Mouse (Mus musculus) c-Kit-positive CD71-positive TER-119-negative erythroid progenitor cells, embryonic 14.5 days (primary cell): ENCODE measurements at regions not wholly inside any gene's neighbourhood (a gene's known extent, or its start where the extent isn't known, plus 50 kb on each side); places are given as distances from the start of the nearest gene placed in this dataset.
"Not testable (repeated sequence)": the region's sequence is repeated elsewhere in the genome, so short reads cannot be mapped to it uniquely, and the experiment has no call there.

Experiments used
- DNase-seq: peaks from one replicate; pipeline ENCODE4 v3.0.0-alpha.2; 2013; ENCODE audit warnings: low read depth

DNA sequence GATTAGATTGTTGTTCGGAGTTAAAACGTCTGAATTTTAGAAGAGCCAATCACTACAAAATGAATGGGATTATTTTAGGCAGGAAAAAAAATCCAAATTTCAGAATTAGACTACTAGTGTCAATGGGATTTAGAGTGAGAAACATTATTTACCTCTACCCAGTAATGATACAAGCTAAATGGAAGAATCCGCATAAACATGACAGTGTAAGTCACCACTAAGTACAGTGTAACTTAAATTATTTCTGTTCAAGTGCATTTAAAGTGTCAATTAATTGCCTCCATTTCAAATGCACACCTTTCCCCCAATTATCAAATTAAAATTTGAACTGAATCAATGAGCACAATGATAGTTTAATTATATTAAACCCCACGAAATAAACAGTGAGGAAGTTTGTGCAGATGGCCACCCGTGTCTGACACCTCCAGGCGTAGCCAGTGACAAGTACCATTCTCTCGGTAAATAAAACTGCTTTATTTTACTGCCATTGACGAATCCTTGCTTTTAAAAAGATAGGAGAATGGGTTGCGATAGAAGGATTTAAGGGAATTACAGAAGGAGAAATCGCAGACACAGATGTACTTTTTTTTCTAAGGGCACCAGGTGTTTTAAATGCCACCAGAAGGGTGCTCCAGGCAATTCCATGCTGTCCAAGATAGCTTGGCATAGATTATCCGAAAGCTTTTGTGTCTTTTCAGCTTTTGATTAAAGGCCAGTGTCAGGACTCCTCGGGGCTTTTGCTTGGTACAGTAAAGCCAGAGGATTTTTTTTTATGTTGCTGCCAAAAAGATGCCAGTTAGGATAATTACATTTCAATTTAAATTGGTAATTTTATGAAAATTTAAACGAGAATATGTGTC is 249.5 kb upstream of the Gm11146 start:
- no peak for DNase-seq

DNA sequence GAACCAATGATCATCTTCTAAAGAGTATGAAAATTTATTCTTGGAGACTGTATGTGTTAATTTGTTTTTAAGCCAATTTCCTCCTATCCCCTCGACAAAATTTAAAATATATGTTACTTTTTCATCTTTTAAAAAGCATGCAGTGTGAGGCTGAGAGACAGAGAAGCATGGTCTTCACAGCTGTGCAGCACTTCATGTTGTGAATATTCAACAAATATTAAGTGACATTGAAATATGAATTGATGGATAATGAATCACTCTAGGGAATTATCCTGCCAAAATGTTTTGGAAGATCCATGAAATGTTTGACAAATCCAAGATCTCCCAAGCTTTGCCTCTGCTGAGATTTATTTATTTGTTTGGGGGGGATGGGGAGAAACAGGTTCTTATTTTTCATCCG is 233.9 kb upstream of the Gm11146 start:
- no peak for DNase-seq

DNA sequence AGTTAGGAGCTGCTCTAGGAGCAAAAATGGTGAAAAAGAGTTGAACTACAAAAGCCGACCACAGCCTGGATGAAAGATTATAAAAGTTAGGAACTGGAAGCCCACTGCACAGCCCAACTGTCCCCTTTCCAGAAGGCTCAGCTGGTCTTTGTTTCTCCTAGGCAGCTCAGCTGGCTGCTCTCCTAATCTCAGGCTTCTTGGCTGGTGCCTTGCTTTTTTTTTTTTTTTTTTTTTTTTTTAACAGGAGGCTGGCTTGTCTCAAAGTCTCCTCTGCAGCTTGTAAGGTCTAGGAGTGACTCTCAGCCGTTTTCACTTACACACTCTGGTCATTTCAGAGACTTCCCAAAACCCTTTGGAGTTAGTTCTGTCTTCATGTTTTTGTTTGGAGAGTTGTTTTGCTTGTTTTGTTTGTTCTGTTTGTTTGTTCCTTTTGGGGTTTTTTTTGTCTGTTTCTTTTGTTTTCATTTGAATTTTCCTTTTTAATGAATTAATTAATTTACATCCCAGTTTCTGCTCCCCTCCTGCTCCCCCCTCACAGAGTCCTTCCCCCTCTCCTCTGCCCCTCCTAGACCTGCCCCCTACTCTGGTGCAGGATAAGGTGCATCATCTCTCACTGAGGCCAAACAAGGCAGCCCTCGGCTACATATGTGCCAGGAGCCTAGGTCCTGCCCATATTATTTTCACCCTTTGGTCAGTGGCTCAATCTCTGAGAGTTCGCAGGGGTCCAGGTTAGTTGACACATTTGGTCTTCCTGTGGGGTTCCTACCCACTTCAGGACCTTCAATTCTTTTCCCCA is 225.6 kb upstream of the Gm11146 start:
- DNase-seq, result no peak

DNA sequence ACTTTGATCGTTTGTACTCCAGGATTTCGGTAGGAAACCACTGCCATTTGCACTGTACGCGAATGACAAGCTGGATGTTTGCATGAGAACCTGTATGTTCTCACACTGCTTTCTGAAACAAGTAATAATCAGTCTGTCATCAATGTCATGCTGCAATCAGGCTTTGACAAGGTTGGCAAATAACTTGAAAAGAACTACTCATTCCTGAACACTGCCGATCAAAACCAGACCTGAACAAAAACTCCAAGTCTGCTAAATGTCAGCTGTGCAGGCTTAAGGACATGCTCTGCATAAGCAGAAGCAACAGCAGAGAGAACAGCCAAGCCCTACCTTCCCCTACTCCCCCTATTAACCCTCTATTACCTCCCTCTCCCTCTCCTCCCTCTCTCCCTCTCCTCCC is 197.8 kb upstream of the Gm11146 start:
- DNase-seq, result no peak

DNA sequence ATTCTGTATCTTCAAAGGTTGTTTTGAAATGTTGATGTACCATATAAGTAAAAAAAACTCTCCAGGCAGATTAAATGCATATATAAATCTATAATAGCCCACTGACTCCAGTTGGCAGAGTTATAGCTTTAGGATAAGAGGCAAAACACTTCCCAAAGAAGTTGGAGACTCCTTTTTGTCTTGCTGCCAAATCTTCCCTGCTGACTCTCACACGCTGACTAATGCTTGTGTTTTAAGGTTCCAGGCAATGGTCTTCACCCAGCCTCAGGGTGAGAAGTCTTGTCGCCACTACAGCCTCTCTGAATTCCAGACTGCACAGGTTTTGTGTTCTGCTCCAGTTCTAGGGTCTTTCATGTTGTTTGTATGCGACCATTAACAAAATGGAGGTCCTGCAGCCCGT is 195.0 kb upstream of the Gm11146 start:
- no peak for DNase-seq

DNA sequence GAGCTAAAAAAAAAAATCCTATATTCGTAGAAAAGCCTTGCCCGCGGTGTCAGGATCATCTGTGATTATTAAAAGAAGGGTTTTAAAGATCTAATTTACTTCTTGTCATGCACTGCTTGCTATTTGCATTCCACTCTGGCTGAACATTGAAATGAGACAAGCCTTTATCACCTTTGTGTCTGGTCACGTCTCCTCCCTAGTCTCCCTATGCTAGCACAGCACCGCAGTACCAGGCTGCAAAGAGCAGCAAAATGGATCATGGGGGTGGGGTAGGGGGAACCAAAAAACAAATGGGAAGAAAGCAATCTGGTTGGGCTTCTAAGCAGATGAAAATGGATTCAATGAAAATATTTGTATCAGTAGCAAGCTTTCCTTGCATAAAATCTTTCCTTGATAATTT is 187.8 kb upstream of the Gm11146 start:
- no peak for DNase-seq

DNA sequence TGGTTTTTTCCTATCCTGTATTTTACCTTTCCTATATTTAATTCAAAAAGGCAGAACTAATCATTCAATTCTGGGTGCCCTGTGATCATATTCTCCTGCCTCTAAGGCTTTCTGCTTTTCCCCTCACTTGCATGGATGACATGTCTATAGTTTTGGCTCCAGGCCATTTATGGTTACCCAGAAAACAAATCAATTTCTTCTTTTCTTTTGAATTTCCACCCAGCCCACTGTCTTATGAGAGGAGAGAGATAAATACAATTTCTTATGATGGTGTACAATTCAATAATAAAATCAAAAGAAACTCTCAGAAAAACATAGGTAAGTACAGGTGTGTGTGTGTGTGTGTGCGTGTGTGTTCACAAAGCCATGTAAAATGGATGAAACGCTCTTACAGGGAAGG is 187.3 kb upstream of the Gm11146 start:
- DNase-seq, result no peak

DNA sequence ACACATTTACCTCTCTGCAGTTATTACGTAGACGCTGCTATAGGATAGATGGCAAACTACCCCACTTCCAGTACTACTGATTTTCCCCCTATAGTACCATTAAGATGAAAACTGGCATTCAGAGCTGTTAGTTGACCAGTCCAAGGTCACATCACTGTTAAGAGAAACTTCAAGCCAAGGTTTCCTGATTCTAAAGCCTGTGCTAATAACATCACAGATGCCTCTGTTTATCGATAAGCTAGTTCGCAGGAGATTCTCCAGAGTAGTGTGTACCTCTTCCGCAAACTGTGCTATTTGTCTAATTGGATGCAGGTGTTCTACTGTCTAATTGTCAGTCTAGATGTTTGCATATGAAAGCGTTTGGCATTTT is 186.9 kb upstream of the Gm11146 start:
- no peak for DNase-seq

DNA sequence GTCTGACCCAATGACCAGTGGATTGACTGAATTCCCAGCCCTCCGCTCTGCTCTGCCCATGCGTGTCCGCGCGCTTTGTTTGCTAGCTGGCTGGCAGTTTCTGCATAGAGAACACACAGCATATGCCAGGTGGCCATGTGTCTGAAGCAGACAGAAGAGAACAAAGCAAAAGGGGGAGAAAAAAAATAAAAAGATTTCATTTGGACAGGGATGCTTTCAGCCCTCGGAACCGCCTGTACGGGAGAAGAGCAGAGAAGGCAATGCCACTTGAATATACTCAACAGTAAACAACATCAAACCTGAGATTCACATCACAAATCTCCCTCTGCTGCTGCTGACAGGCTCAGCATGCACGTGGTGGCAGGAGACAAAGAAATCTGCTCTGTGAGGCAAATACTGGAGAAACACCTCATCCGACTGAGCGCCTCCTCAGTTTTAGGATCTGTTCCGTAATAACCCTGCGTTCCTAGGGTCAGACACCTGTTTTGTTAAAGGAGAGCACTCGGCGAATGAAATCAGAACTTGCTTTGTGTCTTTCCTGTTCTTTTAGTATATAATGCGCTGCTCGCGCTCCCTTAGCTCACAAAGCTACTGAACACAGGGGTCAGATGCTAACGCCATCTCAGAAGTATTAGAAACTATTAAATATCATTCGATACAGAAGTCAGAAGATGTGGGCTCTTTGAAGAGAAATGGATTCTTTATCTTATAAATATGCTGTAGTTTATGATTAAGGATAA is 186.3 kb upstream of the Gm11146 start:
- no peak for DNase-seq

DNA sequence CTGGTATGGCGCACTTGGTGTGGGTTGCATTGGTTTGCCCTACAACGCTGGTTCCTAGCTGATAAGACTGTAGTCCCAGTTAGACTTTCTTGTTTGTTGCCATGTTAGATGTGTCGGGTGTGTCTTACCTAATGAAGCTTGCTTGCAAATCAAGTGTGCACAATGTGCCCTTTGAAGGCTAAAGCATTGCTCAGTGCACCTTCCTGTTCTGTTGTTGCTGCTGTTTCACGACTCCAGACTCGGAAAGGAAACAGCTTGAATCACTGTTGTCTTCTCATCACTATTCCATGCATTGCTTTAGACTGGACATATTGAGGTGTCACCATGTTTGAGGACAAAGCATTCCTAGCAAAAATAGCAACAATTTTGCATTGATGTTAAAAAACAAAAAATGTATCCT is 185.1 kb upstream of the Gm11146 start:
- DNase-seq, result no peak

DNA sequence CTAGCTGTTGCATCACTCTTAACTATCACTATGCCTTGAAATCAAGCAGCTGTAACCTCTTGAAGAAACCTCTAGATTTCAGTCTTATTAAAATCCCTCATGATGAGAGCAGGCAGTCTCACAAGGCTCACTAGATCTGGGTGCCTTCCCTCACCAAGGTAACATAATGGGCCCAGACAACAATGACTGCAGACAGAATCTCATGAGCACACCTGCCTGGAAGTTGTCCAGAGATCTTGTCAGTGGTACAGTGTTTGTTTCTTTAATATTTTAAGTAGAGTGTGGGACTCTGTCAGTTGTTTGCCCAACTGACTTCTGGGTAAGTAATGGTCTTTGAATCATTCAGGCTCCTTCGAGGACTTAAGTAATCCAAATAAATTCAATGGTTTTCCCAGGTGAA is 177.1 kb upstream of the Gm11146 start:
- DNase-seq, result no peak

DNA sequence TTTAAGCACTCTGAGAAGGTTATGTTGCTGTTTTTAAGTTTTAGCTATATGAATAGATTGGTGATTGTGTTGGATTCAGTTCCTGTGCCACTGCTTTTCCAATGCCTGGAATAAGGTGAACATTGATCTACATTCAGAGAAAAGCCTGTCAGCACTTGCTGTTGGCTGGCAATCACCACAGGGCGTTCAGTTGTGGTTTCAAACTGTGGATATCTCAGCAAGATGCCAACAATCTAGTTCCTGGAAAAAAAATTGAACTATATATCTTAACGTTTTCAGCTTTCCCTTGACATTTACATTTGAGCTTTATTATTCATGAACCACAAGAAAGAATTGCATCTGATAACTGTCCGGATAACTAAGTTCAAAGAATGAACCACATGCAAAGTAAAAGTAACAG is 170.2 kb upstream of the Gm11146 start:
- no peak for DNase-seq

DNA sequence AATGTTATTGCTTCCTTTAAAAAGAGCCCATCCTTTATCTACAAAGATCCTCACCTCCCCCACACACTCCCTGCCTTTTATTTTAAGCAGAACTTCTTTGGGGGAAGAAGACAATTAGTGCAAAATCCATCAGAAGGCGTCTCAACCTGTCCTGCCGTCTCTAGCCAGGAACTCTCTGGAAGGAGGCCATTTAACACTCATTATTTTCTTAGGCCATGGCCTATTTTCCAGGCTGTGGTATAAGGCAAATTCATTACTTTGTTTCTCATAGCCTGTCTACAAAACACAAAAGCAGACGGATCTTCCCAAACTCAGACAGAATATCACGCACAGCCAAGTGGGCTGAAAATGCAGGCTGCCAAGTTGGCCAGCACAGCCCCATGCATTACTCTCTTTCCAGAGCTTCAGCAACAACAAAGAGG is 159.0 kb upstream of the Gm11146 start:
- no peak for DNase-seq

DNA sequence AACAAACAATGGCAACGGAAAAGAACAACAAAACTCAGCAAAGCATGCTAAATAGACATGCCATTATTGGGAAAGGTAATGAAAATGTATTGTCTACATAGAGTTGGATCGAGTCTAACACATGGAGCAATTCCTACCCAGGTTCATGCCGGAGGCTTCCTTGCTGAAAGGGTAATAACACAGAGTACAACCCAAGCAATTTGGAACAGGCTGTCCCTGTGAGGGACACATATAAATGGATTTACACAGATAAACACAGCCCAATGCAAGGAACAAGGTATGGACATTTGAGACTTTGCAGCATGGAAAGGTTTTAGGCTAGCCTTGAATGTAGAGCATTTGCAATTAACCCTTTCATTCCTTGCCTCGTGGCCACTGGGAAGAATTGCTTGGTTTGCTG is 158.6 kb upstream of the Gm11146 start:
- DNase-seq, result no peak

DNA sequence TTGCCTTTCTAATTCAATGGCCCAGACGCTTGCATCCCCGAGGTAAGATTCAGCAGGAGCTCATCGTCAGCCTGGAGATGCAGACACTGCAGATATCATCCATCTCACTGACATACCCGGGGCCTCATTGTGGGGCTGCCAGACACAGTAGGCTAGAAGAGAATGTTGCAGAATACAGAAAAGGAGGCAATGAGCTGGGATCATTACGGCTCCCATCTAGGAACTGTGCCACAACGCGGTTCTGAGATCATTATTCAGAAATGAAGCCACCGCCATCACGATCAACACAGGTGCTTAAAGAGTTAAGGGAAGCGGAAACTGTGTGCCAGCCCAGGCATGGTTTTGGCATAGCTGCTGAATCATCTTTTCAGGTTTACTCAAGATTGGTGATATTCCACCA is 158.1 kb upstream of the Gm11146 start:
- no peak for DNase-seq

DNA sequence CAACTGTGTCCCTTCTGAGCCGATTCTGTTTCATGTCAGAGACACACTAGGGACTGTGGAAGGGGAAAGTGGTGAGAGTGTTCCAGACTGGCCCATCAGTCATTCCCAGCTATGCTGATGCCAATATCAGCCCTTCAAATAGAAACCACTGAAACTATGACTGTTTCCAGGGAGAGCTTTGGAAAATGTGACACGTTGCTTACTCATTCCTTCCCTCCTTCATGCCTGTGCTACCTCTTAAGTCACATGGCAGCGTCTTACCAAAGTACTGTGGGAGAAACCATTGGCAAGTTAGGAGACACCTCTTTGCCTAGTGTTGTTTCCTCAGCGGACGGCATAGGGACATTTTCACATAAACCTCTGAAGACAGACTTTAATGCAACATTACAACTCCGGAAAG is 153.0 kb upstream of the Gm11146 start:
- DNase-seq, result no peak

DNA sequence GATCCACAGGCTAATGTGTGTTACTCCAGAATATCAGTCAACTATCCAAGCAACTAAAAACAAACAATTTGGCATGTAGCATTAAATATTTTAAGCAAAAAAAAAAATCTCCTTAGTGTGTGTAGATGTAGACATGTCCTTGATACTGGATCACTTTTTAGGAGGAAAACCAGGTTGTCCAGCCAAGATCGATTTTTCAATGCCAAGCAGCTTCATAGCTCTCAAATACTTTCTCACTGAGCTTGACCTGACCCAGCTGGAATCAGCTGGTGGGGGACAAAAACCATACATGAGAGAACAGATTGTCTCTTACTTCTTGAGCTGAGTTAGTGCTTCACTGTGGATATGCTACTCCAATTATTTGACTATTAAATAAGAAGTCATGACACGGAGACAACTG is 147.6 kb upstream of the Gm11146 start:
- no peak for DNase-seq

DNA sequence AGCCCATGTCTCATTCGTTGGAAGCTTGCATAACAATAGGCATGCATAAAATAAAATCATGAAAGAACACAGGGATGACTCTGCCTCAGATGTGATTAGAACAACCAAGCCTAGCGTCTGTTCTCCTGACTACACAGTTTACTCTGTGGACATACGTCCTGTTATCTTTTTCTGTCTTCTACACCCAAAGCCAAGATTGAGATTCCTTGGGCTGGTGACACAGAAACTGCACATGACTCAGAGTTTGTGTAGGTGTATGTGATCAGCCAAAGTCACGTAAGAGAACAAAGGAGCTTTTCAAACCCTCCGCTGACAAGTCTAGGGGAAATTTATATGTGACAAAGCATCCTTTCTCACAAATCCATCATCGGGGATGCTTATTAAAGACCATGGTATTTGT is 141.9 kb upstream of the Gm11146 start:
- no peak for DNase-seq

DNA sequence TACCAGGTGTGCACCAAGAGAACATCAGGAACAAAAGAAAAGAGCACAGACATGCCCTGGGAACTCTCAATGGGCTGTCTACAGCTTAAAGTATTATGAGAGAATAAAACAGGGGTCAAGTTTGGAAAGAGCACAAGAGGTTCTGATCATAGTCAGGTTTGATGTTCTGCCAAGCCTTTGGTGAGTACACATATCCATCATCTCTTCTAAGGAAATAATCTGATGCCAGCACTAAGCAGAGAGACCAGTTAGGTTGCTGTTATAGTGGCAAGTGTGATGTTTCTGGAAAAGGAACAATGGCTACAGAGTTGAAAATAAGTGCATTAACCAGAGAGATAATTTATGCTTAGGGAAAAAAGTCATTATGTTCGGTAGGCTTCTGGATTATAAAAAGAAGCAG is 136.9 kb upstream of the Gm11146 start:
- DNase-seq, result no peak

DNA sequence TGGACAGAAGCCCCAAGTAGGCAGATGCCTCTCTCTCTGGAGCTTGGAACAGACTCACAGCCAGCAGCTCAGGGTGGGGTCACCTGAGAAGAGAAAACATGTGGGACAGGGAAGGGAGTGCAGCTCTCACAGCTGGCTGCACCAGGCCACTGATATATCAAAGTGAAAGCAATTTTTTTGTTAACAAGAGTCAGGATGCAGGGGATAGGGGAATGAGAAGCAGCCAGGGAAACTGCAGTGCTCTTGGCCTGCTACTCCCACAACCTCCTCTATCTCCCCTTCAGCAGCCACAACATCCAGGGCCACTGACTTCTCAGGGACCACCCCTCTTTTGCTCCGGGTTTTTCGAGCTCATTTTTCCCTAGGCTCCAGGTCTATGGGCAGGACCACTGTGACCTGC is 117.5 kb upstream of the Gm11146 start:
- no peak for DNase-seq

DNA sequence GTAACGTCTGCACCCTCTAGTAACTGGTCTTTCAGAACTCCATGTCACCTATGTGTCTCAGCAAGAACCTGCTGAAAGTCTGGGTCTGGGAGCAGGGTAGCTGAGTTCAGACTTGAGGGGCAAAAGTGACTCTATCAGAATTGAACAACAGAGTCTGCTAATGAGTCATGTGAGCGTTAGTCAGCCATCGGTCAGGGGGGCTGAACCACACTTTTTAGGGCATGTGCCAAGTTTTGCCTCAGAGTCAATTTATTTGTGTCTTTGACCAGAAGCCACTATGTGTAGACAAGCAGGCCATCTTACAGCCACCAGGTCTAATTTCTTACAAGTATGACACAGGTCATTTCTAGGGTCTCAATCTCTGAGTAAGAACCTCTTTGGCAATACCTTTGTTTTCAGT is 115.9 kb upstream of the Gm11146 start:
- DNase-seq, result not testable (repeated sequence)

DNA sequence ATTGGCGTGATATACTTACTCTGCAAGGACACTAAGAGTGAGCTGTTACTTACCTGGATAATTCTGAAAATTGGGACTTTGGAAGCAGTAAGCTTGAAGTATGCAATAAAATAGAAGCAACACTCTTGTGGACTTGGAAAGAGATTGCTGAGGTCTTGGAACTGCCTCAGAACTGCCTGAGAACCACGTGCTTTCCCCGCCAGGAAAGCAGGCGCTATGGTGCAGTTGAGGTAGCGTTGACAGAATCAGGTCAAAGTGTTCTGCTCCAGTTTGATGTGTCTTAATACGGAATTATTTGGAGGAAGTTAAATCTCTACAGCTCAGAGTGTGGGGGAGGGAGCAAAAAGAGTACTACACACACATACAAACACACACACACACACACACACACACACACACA is 102.8 kb upstream of the Gm11146 start:
- DNase-seq, result no peak

DNA sequence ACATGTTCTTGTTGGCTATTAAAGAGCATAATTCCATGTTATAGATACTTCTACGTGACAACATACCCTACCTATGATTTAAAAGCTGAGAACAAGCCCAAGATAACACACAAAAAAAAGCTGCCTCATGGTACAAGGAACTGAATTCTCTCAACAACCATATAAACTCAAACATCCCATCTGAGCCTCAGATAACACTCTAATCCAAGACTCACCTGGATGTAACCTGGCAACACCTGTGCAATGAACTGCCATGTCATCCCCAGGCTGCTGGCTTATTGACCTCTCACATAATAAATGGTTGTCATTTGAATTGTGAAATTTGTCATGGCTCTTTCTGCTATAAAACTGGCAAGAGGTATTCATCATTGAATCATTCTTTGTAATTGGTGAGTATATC is 93.5 kb upstream of the Gm11146 start:
- no peak for DNase-seq
